Mouse (Mus musculus) brain, embryonic 18.5 days (tissue): ENCODE results near the gene Abcd1.

ENCODE experiments used
- DNase-seq: peaks from one replicate; pipeline ENCODE4 v3.0.0-alpha.2; 2012; ENCODE audit warnings: low read depth, low spot score

Abcd1 gene

GRCm38 (mm10) chrX:73716109-73716661 is at the start of gene Abcd1, which contains the start of gene Bcap31:
Gene Abcd1, plus strand, starts transcription at chrX:73716597.
Gene Bcap31, minus strand, starts transcription at chrX:73716175.
- DNase-seq: peak; percentile 78

- no peak for DNase-seq
These were observed 44.4 kb upstream of the Abcd1 start for GRCm38 (mm10) chrX:73672031-73672431.

- DNase-seq: no peak
These were observed 43.3 kb upstream of the Abcd1 start, which contains the start of gene Slc6a8 for GRCm38 (mm10) chrX:73672879-73673618. Gene Slc6a8, plus strand, starts transcription at chrX:73673150.

GRCm38 (mm10) chrX:73673619-73673967 is 42.8 kb upstream of the Abcd1 start:
- no peak for DNase-seq

- DNase-seq: no peak
These were observed 42.3 kb upstream of the Abcd1 start for GRCm38 (mm10) chrX:73673968-73674661.

- DNase-seq: no peak
These were observed 41.2 kb upstream of the Abcd1 start for GRCm38 (mm10) chrX:73675231-73675630.

- DNase-seq: no peak
These were observed 39.7 kb upstream of the Abcd1 start for GRCm38 (mm10) chrX:73676668-73677067.

- no peak for DNase-seq
These were observed 32.2 kb upstream of the Abcd1 start for GRCm38 (mm10) chrX:73684156-73684555.

GRCm38 (mm10) chrX:73684978-73685377 is 31.4 kb upstream of the Abcd1 start:
- no peak for DNase-seq

GRCm38 (mm10) chrX:73685629-73686028 is 30.8 kb upstream of the Abcd1 start:
- no peak for DNase-seq

- no peak for DNase-seq
These were observed 25.3 kb upstream of the Abcd1 start for GRCm38 (mm10) chrX:73690917-73691629.

GRCm38 (mm10) chrX:73700472-73700871 is 15.9 kb upstream of the Abcd1 start:
- DNase-seq: no peak

GRCm38 (mm10) chrX:73715476-73716108 is 805 bp upstream of the Abcd1 start:
- no peak for DNase-seq

GRCm38 (mm10) chrX:73716709-73717545 is 530 bp downstream of the Abcd1 start:
- no peak for DNase-seq

GRCm38 (mm10) chrX:73717667-73718066 is 1.3 kb downstream of the Abcd1 start:
- no peak for DNase-seq

- no peak for DNase-seq
These were observed 1.9 kb downstream of the Abcd1 start for GRCm38 (mm10) chrX:73718271-73718670.

- DNase-seq: no peak
These were observed 2.4 kb downstream of the Abcd1 start for GRCm38 (mm10) chrX:73718686-73719362.

- no peak for DNase-seq
These were observed 14.5 kb downstream of the Abcd1 start for GRCm38 (mm10) chrX:73730908-73731307.

- DNase-seq: no peak
These were observed 21.8 kb downstream of the Abcd1 start for GRCm38 (mm10) chrX:73738155-73738554.

- DNase-seq: no peak
These were observed 22.8 kb downstream of the Abcd1 start for GRCm38 (mm10) chrX:73739151-73739550.
